Mouse (Mus musculus) midbrain, embryonic 12.5 days (tissue): ENCODE data around the gene Slc13a2. TPM values are rescaled to one million over a fixed set of nuclear protein-coding genes. Genes with fewer than 3 reads are reported as not detected.

Experiments
- ATAC-seq: fragments of 200-750 bp; cut with Nextera tagmentation; 2 replicates; pipeline ENCODE4 v1.8.0; 2017; ENCODE audit warnings: low read depth, moderate TSS enrichment, moderate library complexity; ENCODE audit not compliant: low FRiP score
- H3K27ac ChIP-seq: fragments of 300-500 bp; sonication (generic); replicated peaks from 2 replicates; pipeline ENCODE4 v1.5.1; 2016; ENCODE audit warnings: mild to moderate bottlenecking
- H3K27me3 ChIP-seq: fragments of 300-500 bp; sonication (generic); 2 replicates; pipeline ENCODE4 v1.6.1; 2016; ENCODE audit warnings: mild to moderate bottlenecking
- H3K36me3 ChIP-seq: fragments of 300-500 bp; sonication (generic); 2 replicates; pipeline ENCODE4 v1.6.1; 2016
- H3K4me1 ChIP-seq: fragments of 300-500 bp; sonication (generic); 2 replicates; pipeline ENCODE4 v1.6.1; 2016
- H3K4me2 ChIP-seq: fragments of 300-500 bp; sonication (generic); replicated peaks from 2 replicates; pipeline ENCODE4 v1.6.1; 2016; ENCODE audit warnings: mild to moderate bottlenecking, moderate library complexity
- H3K4me3 ChIP-seq: fragments of 300-500 bp; sonication (generic); 2 replicates; pipeline ENCODE4 v1.5.1; 2016; ENCODE audit warnings: mild to moderate bottlenecking
- H3K9ac ChIP-seq: fragments of 300-500 bp; sonication (generic); replicated peaks from 2 replicates; pipeline ENCODE4 v1.6.1; 2016; ENCODE audit warnings: mild to moderate bottlenecking, moderate library complexity
- H3K9me3 ChIP-seq: fragments of 300-500 bp; sonication (generic); 2 replicates; pipeline ENCODE4 v1.6.1; 2016; ENCODE audit warnings: mild to moderate bottlenecking
- WGBS: fragments of 180-500 bp; shearing (Covaris S2); methylation state at CpG from one replicate; pipeline ENCODE4 v1.1.7; 2016; 5-methylcytosine and 5-hydroxymethylcytosine counted together
- polyA plus RNA-seq: library from polyadenylated mRNA; unstranded; fragments of >200 nt; fragmentation: Nextera tagmentation; extraction: Ambion mirVana; gene quantifications from 2 replicates; pipeline ENCODE4 v1.2.1, GENCODE M21; 2016

Slc13a2 gene
- polyA plus RNA-seq, 1 experiment from 2014 or later, result not detected

DNA sequence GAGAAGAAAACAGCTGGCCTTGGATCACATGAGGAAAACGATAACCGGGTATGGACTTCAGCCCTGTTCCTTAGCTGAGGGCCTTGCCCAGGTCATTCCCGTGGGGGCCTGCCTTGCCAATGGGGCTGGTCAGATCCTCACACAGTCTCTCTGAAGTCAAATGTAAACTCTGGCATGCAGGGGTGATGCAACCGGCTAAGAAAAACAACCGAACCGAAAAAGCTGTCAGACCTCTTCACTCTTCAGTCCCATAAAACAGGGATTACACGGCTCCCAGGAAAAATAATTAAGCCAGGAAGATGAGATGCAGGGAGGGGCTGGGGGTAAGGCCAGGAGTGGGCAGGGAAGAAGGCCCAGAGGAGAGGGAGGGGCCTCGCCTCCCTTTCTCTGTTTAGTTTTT lies 57.9 kb downstream of the Slc13a2 start:
- WGBS, result 48% methylated on average over 8 of the region's 8 CpGs
- no peak for ATAC-seq

DNA sequence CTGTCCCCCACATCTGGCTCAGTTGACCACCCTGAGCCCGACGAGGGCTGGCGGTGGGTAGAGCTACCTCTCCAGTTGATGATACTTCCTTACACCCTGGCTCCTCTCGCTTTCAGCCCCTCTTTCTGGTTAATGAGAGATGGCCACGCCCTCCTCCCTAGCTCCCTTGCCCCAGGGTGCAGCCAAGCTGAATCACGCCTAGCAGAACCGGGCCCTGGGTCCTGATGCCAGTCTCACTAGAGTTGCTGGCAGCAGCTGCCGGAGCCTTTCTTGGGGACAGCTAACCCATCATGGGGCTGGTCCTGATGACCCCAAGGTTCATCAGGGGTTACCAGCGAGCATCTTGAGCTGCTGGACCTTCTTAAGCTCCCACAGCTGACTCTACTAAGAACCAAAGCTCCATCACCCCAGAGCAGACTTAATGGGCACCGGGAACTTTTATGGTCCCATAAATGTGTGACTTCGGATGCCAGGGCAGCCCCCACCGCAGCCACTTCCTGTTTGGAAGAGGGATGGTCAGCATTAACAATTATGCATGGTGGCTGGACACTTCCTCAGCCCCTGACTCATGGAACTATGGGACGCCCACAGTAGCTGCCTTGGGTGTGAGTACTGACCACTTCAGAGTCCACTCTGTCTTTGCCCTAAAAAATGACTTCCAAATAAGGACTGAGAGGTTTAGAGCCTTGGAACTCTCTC lies 58.6 kb downstream of the Slc13a2 start:
- no peaks in the 10 kb centered on the region for H3K4me1 ChIP-seq
- H3K9me3 ChIP-seq, result no peaks in the 10 kb centered on the region
- H3K27me3 ChIP-seq, result peaks cover 12% of the 10 kb centered on the region
- no peak overlapping the region for H3K27ac ChIP-seq
- no peak overlapping the region for H3K4me2 ChIP-seq
- no peak overlapping the region for H3K4me3 ChIP-seq
- H3K9ac ChIP-seq, result no peak overlapping the region
- ATAC-seq, result no peak
- WGBS, result 79% methylated on average over 13 of the region's 13 CpGs
- no peaks in the 10 kb centered on the region for H3K36me3 ChIP-seq

More for the DNA sequence above, 57.9 kb downstream of the Slc13a2 start:
- Histone ChIP-seq H3K27ac (no peak overlapping the region), H3K27me3 (peaks cover 6% of the 10 kb centered on the region; the same call in 1 of the 2 replicates), H3K4me2 (no peak overlapping the region), H3K4me1 (no peaks in the 10 kb centered on the region), H3K36me3 (no peaks in the 10 kb centered on the region), H3K9me3 (no peaks in the 10 kb centered on the region), H3K4me3 (no peak overlapping the region), H3K9ac (no peak overlapping the region)

DNA sequence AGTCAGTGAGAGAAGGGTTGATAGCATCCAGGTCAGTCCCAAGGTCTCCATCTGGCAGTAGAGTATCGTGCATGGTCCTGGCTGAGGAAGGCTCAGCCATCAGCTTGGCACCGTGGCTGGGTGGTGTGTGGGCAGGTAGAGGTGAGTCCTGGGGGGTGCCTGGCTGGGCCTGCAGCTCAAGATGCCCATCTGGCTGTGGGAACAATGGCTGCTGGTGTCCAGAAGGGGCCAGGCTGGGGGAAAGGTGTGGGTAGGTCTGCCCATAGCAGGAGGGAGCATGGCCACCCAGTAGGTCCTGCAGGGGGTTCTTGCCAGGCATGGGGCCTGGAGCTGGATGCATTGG lies 61.3 kb downstream of the Slc13a2 start:
- no peaks in the 10 kb centered on the region for H3K36me3 ChIP-seq
- H3K9me3 ChIP-seq, result no peaks in the 10 kb centered on the region
- no peak overlapping the region for H3K9ac ChIP-seq
- peaks cover 17% of the 10 kb centered on the region for H3K27me3 ChIP-seq
- WGBS, result 60% methylated on average over 2 of the region's 2 CpGs
- 0 out of 2 replicates have a peak overlapping the region, but pooled peaks have one; percentile 25 for H3K4me3 ChIP-seq
- H3K4me1 ChIP-seq, result no peaks in the 10 kb centered on the region
- 0 out of 2 replicates have a peak overlapping the region, but pooled peaks have one; percentile 44 for H3K4me2 ChIP-seq
- 0 out of 2 replicates have a peak, but pooled peaks have one; percentile 49 for ATAC-seq
- H3K27ac ChIP-seq, result no peak overlapping the region

DNA sequence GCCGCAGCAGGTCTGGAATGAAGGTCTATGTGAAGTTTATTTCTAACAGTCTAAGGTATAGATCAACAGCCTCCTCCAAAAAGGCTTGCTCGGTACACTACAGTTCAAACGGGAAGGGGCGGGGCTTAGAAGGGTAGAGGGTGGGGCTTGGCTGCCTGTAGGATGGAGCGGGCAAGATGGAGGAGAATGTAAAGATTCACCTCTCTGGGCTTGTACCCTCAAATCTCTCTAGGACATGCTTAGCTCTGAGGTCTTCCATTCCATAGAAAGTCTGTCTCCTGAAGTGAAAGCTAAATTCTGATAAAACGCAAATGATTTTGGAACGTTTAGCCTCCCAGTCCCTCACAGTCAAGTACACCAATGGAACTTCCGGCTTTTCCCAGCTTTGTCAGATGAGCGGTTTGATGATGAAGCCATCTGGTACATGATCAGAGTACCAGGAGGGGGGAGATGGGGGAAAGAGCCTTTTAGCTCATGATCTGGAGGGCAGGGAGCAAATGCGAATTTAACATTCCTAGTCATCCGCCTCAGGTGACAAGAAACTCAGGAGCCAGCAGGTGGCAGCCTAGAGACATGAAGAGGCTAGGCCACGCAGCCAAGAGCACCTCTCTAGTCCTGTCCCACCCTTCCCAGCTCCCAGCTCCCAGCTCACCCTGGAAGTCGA lies 61.8 kb downstream of the Slc13a2 start:
- H3K4me1 ChIP-seq, result no peaks in the 10 kb centered on the region
- no peak overlapping the region for H3K27ac ChIP-seq
- peak overlapping the region; percentile 44 for H3K4me2 ChIP-seq
- peaks cover 17% of the 10 kb centered on the region for H3K27me3 ChIP-seq
- H3K36me3 ChIP-seq, result no peaks in the 10 kb centered on the region
- no peak overlapping the region; the same call in 1 of the 2 replicates for H3K9ac ChIP-seq
- ATAC-seq, result no peak
- WGBS, result 11% methylated on average over 13 of the region's 13 CpGs
- H3K9me3 ChIP-seq, result no peaks in the 10 kb centered on the region
- H3K4me3 ChIP-seq, result peak overlapping the region; percentile 25

DNA sequence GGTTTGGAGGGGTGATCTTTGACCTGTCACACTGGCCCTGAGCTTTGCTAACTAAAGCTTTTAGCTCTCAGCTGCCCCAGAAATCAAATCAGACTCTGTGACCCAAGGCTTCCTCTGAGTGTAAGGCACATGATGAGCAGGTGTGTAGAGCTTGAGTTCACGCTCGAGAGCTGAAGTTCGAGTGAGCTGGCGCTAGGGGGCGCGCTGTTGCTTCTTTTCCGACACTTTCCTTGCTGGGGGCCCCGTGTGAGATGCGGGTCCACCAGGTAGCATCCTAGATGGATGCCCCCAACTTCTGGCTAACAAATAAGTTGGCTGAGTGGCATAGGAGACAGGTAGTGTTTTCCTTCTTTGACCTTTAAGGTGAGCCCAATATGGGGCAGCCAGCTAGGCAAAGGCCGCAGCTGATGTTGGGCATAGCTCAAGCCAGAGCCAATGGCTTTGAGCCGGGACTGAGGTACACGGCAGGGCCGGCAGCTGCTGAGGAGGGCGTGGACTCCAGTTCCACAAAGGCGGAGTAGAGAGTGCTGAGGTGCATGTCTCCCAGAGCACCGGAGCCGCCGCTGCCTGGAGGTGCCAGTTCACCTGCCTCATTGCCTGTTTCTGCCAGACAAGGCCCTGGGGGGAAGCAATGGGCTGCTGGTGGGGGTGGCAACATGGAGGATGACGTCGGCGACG lies 63.5 kb downstream of the Slc13a2 start:
- Histone ChIP-seq H3K9ac (no peak overlapping the region), H3K27me3 (peaks cover 17% of the 10 kb centered on the region), H3K36me3 (no peaks in the 10 kb centered on the region), H3K4me1 (no peaks in the 10 kb centered on the region), H3K27ac (no peak overlapping the region), H3K9me3 (no peaks in the 10 kb centered on the region), H3K4me2 (no peak overlapping the region), H3K4me3 (no peak overlapping the region)
- whole genome bisulfite sequencing, result 12% methylated on average over 22 of the region's 22 CpGs
- ATAC-seq, result no peak

DNA sequence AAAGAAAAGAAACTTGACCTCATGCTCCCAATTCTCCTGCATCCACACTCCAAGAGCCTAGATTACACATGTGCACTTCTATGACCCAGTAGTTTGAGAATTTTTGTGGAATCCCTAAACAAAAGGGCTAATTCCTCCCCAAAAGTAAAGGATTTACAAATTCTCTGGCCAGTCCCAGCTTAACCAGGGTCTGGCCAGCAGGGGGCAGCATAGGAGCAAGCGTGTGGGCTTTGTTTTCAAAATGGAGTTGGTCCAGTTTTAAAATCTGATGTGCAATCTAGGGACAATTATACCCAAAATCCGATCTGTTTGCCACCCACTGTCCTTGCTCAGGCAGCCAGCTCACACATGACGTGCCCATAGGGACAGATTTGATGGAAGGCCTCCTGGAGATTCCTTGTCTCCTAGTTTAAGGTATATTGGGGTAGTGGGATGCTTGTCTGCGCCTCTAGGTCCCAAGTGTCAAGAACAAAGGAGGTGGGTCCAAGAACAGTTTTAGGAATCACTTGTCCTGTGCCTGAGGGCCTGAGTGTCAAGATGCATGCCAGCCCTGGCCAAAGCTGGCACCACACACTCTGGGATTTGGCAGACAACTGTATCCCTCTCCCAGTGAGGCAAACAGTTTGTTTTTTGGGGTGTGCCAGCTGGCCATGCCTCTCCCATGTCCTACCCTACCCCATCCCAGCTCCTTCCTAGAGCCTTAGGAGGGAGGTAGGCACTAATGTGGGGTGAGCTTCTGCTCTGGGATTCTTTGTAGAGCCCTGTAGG lies 66.4 kb downstream of the Slc13a2 start:
- no peaks in the 10 kb centered on the region for H3K9me3 ChIP-seq
- no peak overlapping the region for H3K27ac ChIP-seq
- peaks cover 17% of the 10 kb centered on the region for H3K27me3 ChIP-seq
- H3K4me1 ChIP-seq, result no peaks in the 10 kb centered on the region
- ATAC-seq, result no peak
- no peak overlapping the region for H3K4me2 ChIP-seq
- H3K9ac ChIP-seq, result no peak overlapping the region
- 31% methylated on average over 4 of the region's 4 CpGs for WGBS
- H3K36me3 ChIP-seq, result no peaks in the 10 kb centered on the region
- no peak overlapping the region for H3K4me3 ChIP-seq

DNA sequence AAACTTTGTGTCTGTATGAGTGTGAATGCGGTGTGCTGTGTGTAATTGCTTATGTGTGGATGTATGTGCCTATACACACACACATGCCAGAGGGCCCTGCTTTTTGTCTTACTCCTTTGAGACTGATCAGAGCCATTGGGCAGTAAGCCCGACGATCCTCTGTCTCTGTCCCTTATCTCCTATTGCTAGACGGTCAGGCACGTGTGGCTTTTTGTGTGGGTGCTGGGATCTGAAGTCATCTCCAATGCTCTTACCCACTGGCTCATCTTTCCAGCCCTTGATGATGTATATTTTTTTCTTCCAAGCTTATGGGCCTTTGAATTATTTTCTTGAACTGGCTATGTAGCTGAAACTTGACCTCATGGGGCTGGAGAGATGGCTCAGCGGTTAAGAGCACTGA lies 67.1 kb downstream of the Slc13a2 start:
- peaks cover 17% of the 10 kb centered on the region for H3K27me3 ChIP-seq
- WGBS, result 85% methylated on average over 6 of the region's 6 CpGs
- no peak for ATAC-seq

DNA sequence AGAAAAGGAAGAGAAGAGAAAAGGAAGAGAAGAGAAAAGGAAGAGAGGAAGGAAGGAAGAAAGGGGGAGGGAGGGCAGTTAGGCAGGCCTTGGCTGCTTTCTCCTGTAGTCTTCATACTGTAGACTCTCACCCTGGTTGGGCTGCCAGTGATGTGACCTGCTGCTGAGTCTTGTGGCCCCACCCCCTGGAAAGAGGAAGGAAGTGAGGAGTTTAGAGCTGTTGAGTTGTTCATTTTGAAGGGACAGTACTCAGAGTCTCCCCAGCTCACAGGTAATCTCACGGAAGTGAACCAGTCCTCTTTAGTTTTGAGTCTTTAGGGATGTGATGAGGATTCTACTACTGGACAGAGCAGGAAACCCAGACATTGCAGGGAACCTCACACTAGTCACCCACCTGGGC lies 68.9 kb downstream of the Slc13a2 start:
- WGBS, result 88% methylated on average over 1 of the region's 1 CpGs
- Histone ChIP-seq H3K4me3 (no peak overlapping the region), H3K4me2 (no peak overlapping the region), H3K36me3 (peaks cover 11% of the 10 kb centered on the region), H3K27me3 (0 out of 2 replicates have a peak, but pooled peaks cover 5% of the 10 kb centered on the region), H3K9me3 (no peaks in the 10 kb centered on the region), H3K27ac (no peak overlapping the region), H3K4me1 (no peaks in the 10 kb centered on the region), H3K9ac (no peak overlapping the region)
- no peak for ATAC-seq

More for the DNA sequence above, 67.1 kb downstream of the Slc13a2 start:
- Histone ChIP-seq H3K4me1 (no peaks in the 10 kb centered on the region), H3K4me3 (no peak overlapping the region), H3K36me3 (no peaks in the 10 kb centered on the region), H3K9ac (no peak overlapping the region), H3K4me2 (no peak overlapping the region), H3K27ac (no peak overlapping the region), H3K9me3 (no peaks in the 10 kb centered on the region)

DNA sequence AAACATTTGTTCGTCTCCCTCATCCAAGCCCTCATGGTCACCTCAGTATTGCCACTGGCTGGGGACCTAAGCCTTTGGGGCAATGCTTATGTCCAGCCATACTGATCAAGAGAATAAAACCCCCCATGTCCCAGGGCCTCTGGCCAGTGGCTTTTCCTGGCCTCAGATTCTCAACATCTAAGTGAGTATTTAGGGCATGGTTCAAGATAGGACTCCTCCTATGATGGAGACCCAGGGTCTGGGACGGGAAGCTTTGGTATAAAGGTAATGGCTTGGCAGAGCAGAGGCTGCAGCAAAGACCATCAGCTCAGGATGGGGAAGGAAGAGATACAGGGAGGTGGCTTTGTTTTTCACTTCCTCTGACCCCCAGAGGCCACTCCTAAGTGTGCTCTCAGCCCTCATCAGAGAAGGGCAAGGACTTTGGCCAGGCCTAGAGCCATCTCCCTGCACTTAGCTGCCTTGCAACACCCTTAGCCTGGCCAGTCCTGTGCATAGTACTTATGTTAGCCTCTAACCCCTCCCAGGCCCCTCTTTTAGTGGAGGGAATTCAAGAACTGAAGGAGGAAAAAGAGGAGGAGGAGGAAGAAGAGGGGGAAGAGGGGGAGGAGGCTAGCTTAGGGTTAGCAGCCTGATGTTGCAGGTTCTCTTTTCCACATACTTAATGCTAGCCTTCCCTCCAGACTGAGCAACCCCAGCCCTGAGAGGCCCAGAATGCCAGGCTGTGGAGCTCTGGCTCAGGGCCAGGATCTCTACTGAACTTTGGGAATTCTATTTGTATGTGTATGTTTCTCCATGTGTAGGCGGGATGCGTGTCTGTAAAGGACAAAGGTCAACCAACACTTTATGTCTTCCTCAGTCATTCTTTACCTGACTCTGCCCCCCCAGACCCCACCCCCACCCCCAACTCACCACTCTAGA lies 72.3 kb downstream of the Slc13a2 start:
- Histone ChIP-seq H3K4me2 (no peak overlapping the region), H3K27ac (no peak overlapping the region), H3K4me3 (no peak overlapping the region), H3K36me3 (peaks cover 17% of the 10 kb centered on the region), H3K9ac (no peak overlapping the region), H3K4me1 (peaks cover 22% of the 10 kb centered on the region), H3K27me3 (no peaks in the 10 kb centered on the region), H3K9me3 (no peaks in the 10 kb centered on the region)
- 89% methylated on average over 4 of the region's 4 CpGs for WGBS
- ATAC-seq, result no peak

DNA sequence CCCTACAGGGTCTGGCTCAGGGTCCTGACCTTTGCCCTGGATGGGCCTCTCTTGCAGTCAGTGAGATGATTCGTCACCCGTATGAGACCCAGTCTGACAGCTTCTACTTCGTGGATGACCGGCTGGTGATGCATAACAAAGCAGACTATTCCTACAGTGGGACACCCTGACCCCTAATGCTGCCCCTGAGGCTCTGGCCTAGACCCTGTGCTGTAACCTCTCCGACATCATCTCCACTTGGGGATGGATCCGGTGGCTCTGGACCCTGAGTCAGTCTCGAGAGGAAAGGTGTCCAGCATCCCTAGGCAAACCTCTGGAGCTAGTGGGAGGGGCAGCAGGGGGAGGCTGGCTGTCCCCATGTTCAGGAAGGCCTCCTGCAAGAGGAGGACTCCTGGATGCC lies 73.5 kb downstream of the Slc13a2 start:
- Histone ChIP-seq H3K27me3 (no peaks in the 10 kb centered on the region), H3K4me2 (no peak overlapping the region), H3K4me1 (peaks cover 29% of the 10 kb centered on the region), H3K27ac (no peak overlapping the region), H3K36me3 (peaks cover 17% of the 10 kb centered on the region), H3K4me3 (no peak overlapping the region), H3K9ac (no peak overlapping the region), H3K9me3 (no peaks in the 10 kb centered on the region)
- 56% methylated on average over 7 of the region's 7 CpGs for WGBS
- no peak for ATAC-seq

DNA sequence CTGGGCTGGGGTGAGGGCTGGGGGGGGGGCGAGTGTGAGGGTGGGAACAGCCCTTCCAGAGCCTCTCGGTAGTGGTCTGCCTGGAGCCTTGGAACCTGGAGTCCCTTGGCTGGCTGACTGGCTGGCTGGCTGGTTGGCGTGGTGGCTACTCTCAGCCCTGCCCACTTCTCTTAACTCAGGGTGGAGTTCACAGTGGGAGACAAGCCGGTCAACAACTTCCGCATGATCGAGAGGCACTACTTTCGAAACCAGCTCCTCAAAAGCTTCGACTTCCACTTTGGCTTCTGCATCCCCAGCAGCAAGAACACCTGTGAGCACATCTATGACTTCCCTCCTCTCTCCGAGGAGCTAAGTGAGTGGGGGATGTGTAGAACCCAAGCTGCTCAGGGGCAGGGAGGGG lies 74.1 kb downstream of the Slc13a2 start:
- peaks cover 17% of the 10 kb centered on the region for H3K36me3 ChIP-seq
- H3K4me3 ChIP-seq, result no peak overlapping the region
- WGBS, result 84% methylated on average over 9 of the region's 9 CpGs
- ATAC-seq, result no peak
- H3K9me3 ChIP-seq, result no peaks in the 10 kb centered on the region
- H3K4me1 ChIP-seq, result peaks cover 31% of the 10 kb centered on the region
- H3K9ac ChIP-seq, result no peak overlapping the region
- no peak overlapping the region for H3K4me2 ChIP-seq
- H3K27ac ChIP-seq, result no peak overlapping the region
- H3K27me3 ChIP-seq, result no peaks in the 10 kb centered on the region
